In the genomic region with DNA sequence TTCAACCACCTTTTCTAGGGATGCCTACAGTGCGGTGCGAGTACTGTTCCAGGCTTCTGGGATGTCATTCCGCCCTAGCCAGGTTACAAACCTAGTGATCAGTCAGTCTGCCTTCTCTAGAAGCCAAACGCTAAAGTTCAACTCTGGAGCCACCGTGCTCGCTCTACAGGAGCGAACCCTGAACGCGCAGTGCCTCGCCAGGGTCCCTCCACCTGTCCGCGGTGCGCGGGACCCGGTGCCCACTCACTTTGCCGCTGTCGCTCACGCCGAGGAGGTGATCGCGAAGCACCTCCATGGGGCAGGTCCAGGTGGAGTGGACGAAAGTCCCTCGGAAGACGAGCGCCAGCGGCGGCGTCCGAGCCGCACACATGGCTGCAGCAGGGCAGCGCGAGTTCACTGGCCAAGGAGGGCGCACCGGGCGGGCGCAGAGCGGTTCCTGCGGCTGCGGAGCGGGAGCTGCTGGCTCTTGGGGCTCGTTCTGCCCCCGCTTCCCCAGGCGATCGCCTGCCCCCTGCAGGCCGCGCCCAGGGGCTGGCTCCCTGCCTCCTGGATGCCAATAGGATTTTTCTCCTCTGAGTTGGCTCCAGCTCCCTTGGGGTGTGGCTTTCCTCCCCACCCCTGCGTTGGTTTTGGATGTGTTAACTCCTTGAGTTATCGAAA, we compare ENCODE assay signal across 8 mouse cellular contexts. TPM values are rescaled to one million over a fixed set of nuclear protein-coding genes. Genes with fewer than 3 reads are reported as not detected.
DNase-seq lines count a peak whose midpoint lies in the region; ATAC-seq and TF ChIP-seq lines count a peak whose summit lies in the region.

No protein-coding gene starts in this region.

- WGBS in forebrain, embryonic 14.5 days = 2% methylated on average over 48 of the region's 48 CpGs
- WGBS in large intestine, adult 2 months = 2% methylated on average over 48 of the region's 48 CpGs
- 2% methylated on average over 48 of the region's 48 CpGs for WGBS in liver, postnatal 0 days (ENCODE audit: insufficient replicate concordance)
- 2% methylated on average over 48 of the region's 48 CpGs for WGBS in neural tube, embryonic 14.5 days

- peak; percentile 78 for TF ChIP-seq CTCF in liver, postnatal 0 days (IDR thresholded peaks at IDR 0.05; ENCODE audit: low read depth)
- peak; percentile 10; the same call in 1 of the 2 replicates for TF ChIP-seq CTCF in testis, adult 2 months (IDR thresholded peaks at IDR 0.05; ENCODE audit: control insufficient read depth, insufficient read depth, insufficient replicate concordance, low read depth, low read length)

- no peaks in the 10 kb centered on the region for H3K4me1 ChIP-seq in forebrain, embryonic 14.5 days (ENCODE audit: control insufficient read depth, insufficient read depth, low read length)
- peaks cover 4% of the 10 kb centered on the region for H3K4me1 ChIP-seq in liver, postnatal 0 days (ENCODE audit: insufficient read depth)
- 0 out of 2 replicates have a peak, but pooled peaks cover 4% of the 10 kb centered on the region for H3K4me1 ChIP-seq in neural tube, embryonic 14.5 days (ENCODE audit: control insufficient read depth, insufficient read depth, low read length)
- no peaks in the 10 kb centered on the region; the same call in 1 of the 2 replicates for H3K4me1 ChIP-seq in testis, adult 2 months (ENCODE audit: control insufficient read depth, insufficient read depth, low read length)

- no peak overlapping the region for H3K27ac ChIP-seq in forebrain, embryonic 14.5 days (ENCODE audit: low read depth, low read length)
- H3K27ac ChIP-seq in liver, postnatal 0 days (ENCODE audit: low read depth) = 0 out of 2 replicates have a peak overlapping the region, but pooled peaks have one; percentile 8
- no peak overlapping the region for H3K27ac ChIP-seq in neural tube, embryonic 14.5 days (ENCODE audit: low read depth, low read length)
- H3K27ac ChIP-seq in testis, adult 2 months (ENCODE audit: control insufficient read depth, insufficient read depth, low read depth, low read length) = no peak overlapping the region

- H3K4me3 ChIP-seq in forebrain, embryonic 14.5 days (ENCODE audit: low read depth, low read length) = peak overlapping the region; percentile 37
- peak overlapping the region; percentile 59 for H3K4me3 ChIP-seq in liver, postnatal 0 days (ENCODE audit: low read depth, low read length)
- H3K4me3 ChIP-seq in neural tube, embryonic 14.5 days (ENCODE audit: low read depth, low read length) = peak overlapping the region; percentile 43
- peak overlapping the region; percentile 69 for H3K4me3 ChIP-seq in testis, adult 2 months (ENCODE audit: control insufficient read depth, low read depth, low read length)

- H3K27me3 ChIP-seq in forebrain, embryonic 14.5 days (replicated peaks; ENCODE audit: control insufficient read depth, insufficient read depth, low read length) = peaks cover 11% of the 10 kb centered on the region; the same call in 1 of the 2 replicates
- H3K27me3 ChIP-seq in liver, postnatal 0 days (ENCODE audit: insufficient read depth, low read length) = peaks cover 15% of the 10 kb centered on the region
- H3K27me3 ChIP-seq in neural tube, embryonic 14.5 days (ENCODE audit: control insufficient read depth, insufficient read depth, low read length) = peaks cover 12% of the 10 kb centered on the region
- no peaks in the 10 kb centered on the region for H3K27me3 ChIP-seq in testis, adult 2 months (ENCODE audit: control insufficient read depth, insufficient read depth, low read length)

- TF ChIP-seq EP300 in liver, postnatal 0 days (IDR thresholded peaks at IDR 0.05; ENCODE audit: low read depth) = no peak

- no peak for TF ChIP-seq POLR2A in testis, adult 2 months (IDR thresholded peaks at IDR 0.05; ENCODE audit: control insufficient read depth, low read depth, low read length)

- intact Hi-C loops in heart, postnatal 10 days (cut with DNase I) = loop anchor here (2.0 kb wide), 1 partner anchor 99 kb away; no protein-coding TSS in a partner anchor

- peak; percentile 83 for ATAC-seq in forebrain, embryonic 14.5 days
- ATAC-seq in liver, postnatal 0 days = peak; percentile 82
- peak; percentile 58; the same call in 1 of the 2 replicates for ATAC-seq in neural tube, embryonic 14.5 days (ENCODE audit: low read depth)

- DNase-seq in cerebellum, adult 8-10 months = peak; percentile 1
- DNase-seq in cerebellum, adult 11-12 months = no peak
- DNase-seq in forebrain, embryonic 14.5 days (ENCODE audit: low spot score) = peak; percentile 33
- peak; percentile 64 to 68 for DNase-seq in heart, postnatal 10 days
- peak; percentile 75 for DNase-seq in large intestine, adult 2 months (ENCODE audit: low read depth, low spot score)
- DNase-seq in liver, postnatal 0 days = peak; percentile 78

- H3K9ac ChIP-seq in forebrain, embryonic 14.5 days (ENCODE audit: low read length) = peak overlapping the region; percentile 45; the same call in 1 of the 2 replicates
- peak overlapping the region; percentile 55 for H3K9ac ChIP-seq in liver, postnatal 0 days (replicated peaks)
- H3K9ac ChIP-seq in neural tube, embryonic 14.5 days (replicated peaks; ENCODE audit: low read depth, low read length) = peak overlapping the region; percentile 39; the same call in 1 of the 2 replicates

- H3K4me2 ChIP-seq in forebrain, embryonic 14.5 days (ENCODE audit: low read length) = peak overlapping the region; percentile 73
- peak overlapping the region; percentile 73 for H3K4me2 ChIP-seq in liver, postnatal 0 days (ENCODE audit: low read depth, low read length)
- peak overlapping the region; percentile 78 for H3K4me2 ChIP-seq in neural tube, embryonic 14.5 days (ENCODE audit: low read depth, low read length)

- no peaks in the 10 kb centered on the region for H3K9me3 ChIP-seq in forebrain, embryonic 14.5 days (replicated peaks; ENCODE audit: control insufficient read depth, low read length)
- H3K9me3 ChIP-seq in liver, postnatal 0 days (ENCODE audit: low read length) = 0 out of 2 replicates have a peak, but pooled peaks cover 5% of the 10 kb centered on the region
- no peaks in the 10 kb centered on the region; the same call in 1 of the 2 replicates for H3K9me3 ChIP-seq in neural tube, embryonic 14.5 days (ENCODE audit: control insufficient read depth, low read length)

- H3K36me3 ChIP-seq in forebrain, embryonic 14.5 days (ENCODE audit: control insufficient read depth, insufficient read depth, low read length) = no peaks in the 10 kb centered on the region
- no peaks in the 10 kb centered on the region for H3K36me3 ChIP-seq in liver, postnatal 0 days (replicated peaks; ENCODE audit: insufficient read depth, low read length)
- no peaks in the 10 kb centered on the region for H3K36me3 ChIP-seq in neural tube, embryonic 14.5 days (ENCODE audit: control insufficient read depth, insufficient read depth, low read length)
- H3K36me3 ChIP-seq in testis, adult 2 months (ENCODE audit: control insufficient read depth, insufficient read depth, low read length) = no peaks in the 10 kb centered on the region

RNA-seq across cellular contexts. Expression of gene Gda, which starts 1.0 kb away (rescaled TPM):
- polyA plus RNA-seq in forebrain, embryonic 14.5 days (2014; fragmentation: Nextera tagmentation; extraction: Ambion mirVana) = 0.79 and 1.5 TPM in 2 replicates
- 1 to 10 TPM; 2.6 to 4.9 TPM for total RNA-seq in heart, postnatal 10 days (2021)
- 24.8 and 75.7 TPM in 2 replicates for polyA plus RNA-seq in large intestine, adult 2 months (2012; rRNA removed)
- 1.6 and 2.0 TPM in 2 replicates for polyA plus RNA-seq in liver, postnatal 0 days (2015; fragmentation: Nextera tagmentation; extraction: Ambion mirVana)
- 0.60 and 0.91 TPM in 2 replicates for polyA plus RNA-seq in neural tube, embryonic 14.5 days (2014; fragmentation: Nextera tagmentation; extraction: Ambion mirVana)
- polyA plus RNA-seq in testis, adult 2 months (2012; rRNA removed) = 0.78 and 1.0 TPM in 2 replicates
